Mouse (Mus musculus) induced T-regulatory cell, adult 2 months (primary cell): ENCODE measurements around the gene Acin1.

Experiments used
- DNase-seq: peaks from one replicate; pipeline ENCODE4 v3.0.0-alpha.2; 2012; ENCODE audit warnings: low read depth

The Acin1 gene

GRCm38 (mm10) chr14:54609245-54609644 is 77.5 kb downstream of the Acin1 start:
- no peak for DNase-seq

GRCm38 (mm10) chr14:54607226-54607625 is 79.5 kb downstream of the Acin1 start:
- DNase-seq = peak; percentile 15

- DNase-seq = peak; percentile 85
These were observed 80.9 kb downstream of the Acin1 start, which contains the start of gene 4931414P19Rik for GRCm38 (mm10) chr14:54605752-54606321. 4931414P19Rik (minus strand) TSS chr14:54605993.

- DNase-seq = no peak
These were observed 83.0 kb downstream of the Acin1 start for GRCm38 (mm10) chr14:54603686-54604085.

GRCm38 (mm10) chr14:54603038-54603654 is 83.6 kb downstream of the Acin1 start:
- peak; percentile 97 for DNase-seq

- DNase-seq = no peak
These were observed 84.1 kb downstream of the Acin1 start for GRCm38 (mm10) chr14:54602613-54603012.

- no peak for DNase-seq
These were observed 85.1 kb downstream of the Acin1 start for GRCm38 (mm10) chr14:54601601-54602000.

- DNase-seq = peak; percentile 69
These were observed 89.6 kb downstream of the Acin1 start for GRCm38 (mm10) chr14:54597084-54597483.

GRCm38 (mm10) chr14:54594631-54595414 is 91.9 kb downstream of the Acin1 start:
- DNase-seq = no peak

- DNase-seq = no peak
These were observed 92.7 kb downstream of the Acin1 start for GRCm38 (mm10) chr14:54594055-54594454.

- DNase-seq = peak; percentile 40
These were observed 94.3 kb downstream of the Acin1 start for GRCm38 (mm10) chr14:54592319-54592934.
